Mouse (Mus musculus) gastrocnemius, postnatal 36 days (tissue): Measurements from ENCODE around the gene Slc35f4. TPM values are rescaled to one million over a fixed set of nuclear protein-coding genes. Genes with fewer than 3 reads are reported as not detected.

Experiments
- DNase-seq, 2 experiments: peaks; one replicate each; pipeline ENCODE4 v3.0.0; 2022
- intact Hi-C: fragments of 180-260 bp; cut with DNase I; formaldehyde crosslinking; loops from one replicate; pipeline ENCODE4 v1.15.1; 2025
- long read RNA-seq, 2 experiments: library from polyadenylated mRNA; stranded (forward); transcript quantifications; one replicate each; pipeline ENCODE4 v2.0.0; 2021
- total RNA-seq, 2 experiments: library from RNA; stranded (reverse); gene quantifications; 2 replicates each; pipeline ENCODE4 v1.2.3; 2021

Gene Slc35f4
- not detected for total RNA-seq
- long read RNA-seq, experiment 1 = 0 reads
- long read RNA-seq, experiment 2 = 0 reads

DNA sequence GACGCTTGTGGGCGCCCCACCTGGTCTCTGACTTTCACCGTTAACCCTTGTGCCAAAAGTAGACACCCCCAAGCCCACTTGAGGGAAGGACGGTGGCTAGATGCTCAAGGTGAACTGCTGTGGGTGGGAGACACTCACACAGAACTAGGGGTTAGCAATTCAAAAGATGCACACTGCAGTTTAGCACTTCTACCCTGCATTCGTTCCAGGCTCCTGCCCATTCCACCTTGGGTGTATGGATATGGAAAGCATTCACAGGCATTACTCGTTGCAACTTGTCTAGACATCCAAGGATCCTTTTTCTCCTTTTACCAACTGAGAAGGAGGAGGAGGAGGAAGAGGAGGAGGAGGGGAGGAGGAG is at the start of gene Slc35f4:
Gene Slc35f4, minus strand, starts transcription at position 116 of the 361 bp plus-strand sequence.
- intact Hi-C loops = no loop called here
- no peak for DNase-seq

GRCm38 (mm10) chr14:49568369-49568768 is 42.5 kb upstream of the Slc35f4 start:
- intact Hi-C loops = no loop called here
- DNase-seq = no peak

GRCm38 (mm10) chr14:49560706-49561105 is 34.9 kb upstream of the Slc35f4 start:
- no peak for DNase-seq

GRCm38 (mm10) chr14:49540104-49540503 is 14.3 kb upstream of the Slc35f4 start:
- no peak for DNase-seq
- intact Hi-C loops = no loop called here

More at GRCm38 (mm10) chr14:49560706-49561105, 34.9 kb upstream of the Slc35f4 start:
- intact Hi-C loops = no loop called here

DNA sequence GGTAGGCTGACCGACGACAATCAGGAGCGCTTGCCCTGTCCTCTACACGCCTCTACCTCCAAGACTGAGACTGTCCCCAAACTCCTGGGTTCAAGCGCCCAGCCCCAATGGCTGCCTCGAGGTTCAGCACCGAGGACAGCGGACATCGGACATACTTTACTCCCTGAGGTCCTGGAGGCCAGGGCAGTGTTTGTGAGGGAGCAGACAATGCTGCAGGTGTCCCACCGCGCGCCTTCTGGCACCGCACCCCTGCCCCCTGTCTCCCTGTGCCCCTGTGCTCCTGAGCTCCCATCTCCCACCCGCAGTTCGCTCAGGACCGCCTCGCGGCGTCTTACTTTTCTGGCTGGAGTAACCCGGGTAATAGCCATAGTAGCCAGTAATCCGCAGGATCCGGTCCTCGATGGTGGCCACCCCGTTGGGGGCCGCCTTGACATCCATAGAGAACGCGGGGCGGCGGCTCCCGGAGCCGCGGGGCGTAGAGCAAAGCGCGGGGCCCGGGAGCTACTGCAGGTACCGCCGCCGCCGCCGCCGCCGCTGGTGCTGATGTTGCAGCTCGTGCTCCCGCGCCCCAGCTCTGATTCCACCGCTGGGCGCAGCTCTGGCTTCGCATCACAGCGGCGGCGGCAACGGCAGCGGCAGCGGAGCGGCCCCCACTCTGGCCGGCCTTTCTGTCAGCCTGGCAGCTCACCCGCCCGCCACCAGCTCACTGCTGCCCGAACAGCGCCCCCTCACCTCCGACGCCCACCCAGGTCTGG is 493 bp downstream of the Slc35f4 start:
- intact Hi-C loops = no loop called here
- DNase-seq = peak; percentile 8 to 15

DNA sequence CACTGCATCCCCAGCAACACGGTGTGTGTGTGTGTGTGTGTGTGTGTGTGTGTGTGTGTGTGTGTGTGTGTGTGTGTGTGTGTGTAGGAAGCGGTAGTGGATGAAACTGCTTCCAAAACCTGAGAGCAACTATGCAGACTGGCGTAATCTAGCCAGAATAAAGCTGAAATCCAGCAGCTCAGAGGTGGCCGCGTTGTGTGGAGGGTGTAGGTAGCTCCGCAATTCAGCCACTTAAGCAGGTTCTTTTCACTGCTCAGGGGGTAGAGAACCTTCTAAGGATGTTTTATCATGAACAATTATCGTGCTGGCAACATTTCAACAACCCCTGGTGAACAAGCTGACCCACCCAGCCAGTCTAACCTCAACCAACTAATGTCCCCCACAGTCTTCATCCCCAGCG is 1.2 kb downstream of the Slc35f4 start:
- no peak for DNase-seq
- intact Hi-C loops = no loop called here

GRCm38 (mm10) chr14:49515096-49515665 is 10.7 kb downstream of the Slc35f4 start:
- intact Hi-C loops = no loop called here
- no peak for DNase-seq

DNA sequence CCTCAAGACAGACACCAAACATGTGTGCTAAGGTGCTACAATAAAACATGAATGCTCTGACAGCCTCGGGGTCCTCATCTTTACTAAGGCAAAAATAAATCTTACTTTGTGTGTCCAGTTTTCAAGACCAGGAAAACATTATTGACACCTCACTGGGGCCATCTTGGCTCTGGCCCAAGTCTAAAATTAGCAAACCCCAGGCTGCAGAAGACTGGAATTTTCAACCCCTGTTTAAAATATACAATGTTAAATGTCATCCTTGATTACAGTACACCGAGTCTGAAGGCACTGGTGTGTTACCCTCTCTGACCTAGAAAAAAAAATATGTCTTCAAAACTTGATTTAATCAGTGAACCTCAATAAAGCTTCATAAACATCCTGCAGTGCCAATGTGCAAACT is 11.7 kb downstream of the Slc35f4 start:
- intact Hi-C loops = no loop called here
- DNase-seq = no peak

DNA sequence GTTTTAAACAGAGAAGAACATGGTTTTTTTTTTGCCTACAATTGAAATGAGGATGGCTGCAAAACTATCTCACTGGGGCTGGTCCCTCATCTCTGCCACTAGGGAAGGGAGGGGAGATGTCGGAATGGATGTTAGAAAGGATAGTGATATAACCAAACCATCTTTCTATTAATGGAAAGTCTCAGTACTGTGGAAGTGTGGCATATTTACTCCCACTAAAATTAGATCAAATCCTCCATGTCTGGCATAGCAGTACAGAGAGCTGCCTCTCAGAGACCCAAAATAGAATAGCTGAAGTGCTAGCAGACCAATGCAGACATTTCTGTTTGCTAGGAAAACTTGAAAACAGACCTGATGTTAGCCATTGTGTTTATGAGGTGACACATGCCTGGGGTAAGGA is 30.7 kb downstream of the Slc35f4 start:
- intact Hi-C loops = no loop called here

GRCm38 (mm10) chr14:49493793-49494192 is 32.1 kb downstream of the Slc35f4 start:
- intact Hi-C loops = no loop called here
- no peak for DNase-seq

More for the DNA sequence above, 30.7 kb downstream of the Slc35f4 start:
- no peak for DNase-seq

- intact Hi-C loops = no loop called here
- DNase-seq = no peak
These were observed 33.3 kb downstream of the Slc35f4 start for GRCm38 (mm10) chr14:49492506-49492905.

- intact Hi-C loops = no loop called here
These were observed 49.2 kb downstream of the Slc35f4 start for GRCm38 (mm10) chr14:49476602-49477001.

GRCm38 (mm10) chr14:49461761-49462160 is 64.1 kb downstream of the Slc35f4 start:
- no peak for DNase-seq
- intact Hi-C loops = no loop called here

More at GRCm38 (mm10) chr14:49476602-49477001, 49.2 kb downstream of the Slc35f4 start:
- DNase-seq = no peak

GRCm38 (mm10) chr14:49460799-49461198 is 65.0 kb downstream of the Slc35f4 start:
- intact Hi-C loops = no loop called here

GRCm38 (mm10) chr14:49454283-49454914 is 71.4 kb downstream of the Slc35f4 start:
- no peak for DNase-seq
- intact Hi-C loops = no loop called here

More at GRCm38 (mm10) chr14:49460799-49461198, 65.0 kb downstream of the Slc35f4 start:
- DNase-seq = no peak

DNA sequence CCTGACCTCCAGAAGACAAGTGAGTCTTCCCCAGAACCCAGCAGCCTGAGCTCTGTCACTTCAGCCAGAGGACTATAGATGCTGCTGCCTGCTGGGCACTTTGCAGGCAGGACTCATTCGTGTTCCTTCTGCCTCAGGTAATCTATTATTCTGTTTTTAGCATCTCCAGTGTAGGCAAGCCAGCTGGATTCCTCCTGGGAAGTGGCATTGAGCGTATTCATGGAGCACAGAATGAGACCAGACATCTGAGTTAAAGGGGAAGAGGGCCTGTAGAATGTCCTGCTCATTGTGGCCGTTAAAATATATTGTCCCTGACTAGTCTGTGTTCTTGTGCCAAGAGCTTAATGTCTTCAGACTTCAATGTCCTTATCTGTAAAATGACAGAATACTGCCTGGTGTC is 72.1 kb downstream of the Slc35f4 start:
- no peak for DNase-seq
- intact Hi-C loops = no loop called here

- intact Hi-C loops = no loop called here
- DNase-seq = no peak
These were observed 78.2 kb downstream of the Slc35f4 start for GRCm38 (mm10) chr14:49447669-49448068.

- intact Hi-C loops = no loop called here
- no peak for DNase-seq
These were observed 79.4 kb downstream of the Slc35f4 start for GRCm38 (mm10) chr14:49446461-49446860.

DNA sequence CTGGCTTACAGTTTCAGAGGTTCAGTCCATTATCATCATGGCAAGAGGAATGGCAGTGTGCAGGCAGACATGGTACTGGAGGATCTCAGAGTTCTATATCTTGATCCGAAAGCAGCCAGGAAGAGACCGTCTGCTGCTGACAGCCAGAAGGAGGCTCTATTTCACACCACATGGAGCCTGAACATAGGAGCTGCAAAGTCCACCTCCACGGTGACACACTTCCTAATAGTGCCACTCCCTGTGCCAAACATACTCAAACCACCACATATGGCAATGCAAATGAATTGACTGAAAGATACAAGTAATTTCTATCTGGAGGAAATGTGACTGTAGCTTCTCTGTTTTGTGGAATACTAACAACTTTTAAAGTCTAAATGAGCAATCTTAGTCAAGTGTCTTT is 89.0 kb downstream of the Slc35f4 start:
- DNase-seq = no peak
- intact Hi-C loops = no loop called here

DNA sequence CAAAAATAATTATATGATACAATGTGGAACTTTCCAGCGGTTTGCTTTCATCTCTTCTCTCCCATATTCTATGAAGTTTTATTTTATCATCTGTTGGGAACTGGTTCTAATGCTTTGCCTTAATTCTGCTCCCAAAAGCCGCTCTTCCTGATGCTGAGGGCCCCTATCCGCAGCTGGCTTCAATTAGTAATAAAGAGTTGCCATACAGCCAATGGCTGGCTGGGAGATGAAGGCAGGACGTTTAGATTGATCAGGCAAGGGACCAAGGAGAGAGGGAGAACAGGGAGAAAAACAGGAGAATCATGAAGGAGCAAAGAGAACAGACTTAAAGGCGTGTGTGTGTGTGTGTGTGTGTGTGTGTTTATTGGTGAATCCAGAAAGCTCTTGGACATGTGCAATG is 94.0 kb downstream of the Slc35f4 start:
- no peak for DNase-seq
- intact Hi-C loops = no loop called here

- intact Hi-C loops = no loop called here
- no peak for DNase-seq
These were observed 133.4 kb downstream of the Slc35f4 start for GRCm38 (mm10) chr14:49392482-49392881.

- DNase-seq = no peak
- intact Hi-C loops = no loop called here
These were observed 163.7 kb downstream of the Slc35f4 start for GRCm38 (mm10) chr14:49362161-49362560.
